ENCODE assay signal across 8 mouse cellular contexts in the genomic region with DNA sequence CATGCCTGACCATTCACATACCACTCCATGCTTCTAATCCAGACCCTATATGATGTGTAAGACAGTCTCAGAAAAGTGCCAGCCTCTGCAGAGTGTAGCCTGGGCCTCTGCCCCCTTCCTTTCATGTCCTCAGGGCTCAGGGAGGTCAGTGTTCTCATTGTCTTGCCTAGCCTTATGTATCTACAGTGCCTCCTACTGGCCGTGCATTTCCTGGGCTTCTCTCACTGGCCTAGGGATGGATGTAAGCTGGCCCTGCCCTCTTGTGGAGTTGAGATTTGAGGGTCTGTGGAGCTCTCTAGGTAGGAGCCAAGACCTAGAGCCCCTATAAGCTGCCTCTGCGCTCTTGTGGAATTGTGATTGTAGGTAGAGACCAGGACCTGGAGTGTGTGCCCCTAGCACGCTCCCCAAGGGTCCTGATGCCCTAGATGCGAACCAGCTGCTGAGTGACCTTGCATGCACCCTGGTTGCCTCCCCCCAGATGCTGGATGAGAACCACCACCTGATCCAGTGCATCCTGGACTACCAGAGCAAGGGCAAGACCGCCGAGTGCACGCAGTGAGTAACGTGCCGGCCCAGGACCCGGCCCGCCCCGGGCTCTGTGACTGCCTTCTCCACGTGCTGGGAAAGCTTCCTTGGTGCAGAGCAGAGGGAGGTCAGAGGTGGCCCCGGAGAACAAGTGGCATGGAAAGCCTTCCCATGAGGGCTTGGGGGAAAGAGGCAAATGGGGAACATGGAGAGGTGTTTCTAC. TPM values are rescaled to one million over a fixed set of nuclear protein-coding genes. Genes with fewer than 3 reads are reported as not detected.
DNase-seq lines count a peak whose midpoint lies in the region; ATAC-seq and TF ChIP-seq lines count a peak whose summit lies in the region.

No protein-coding gene starts in this region.

- dilution Hi-C loops in CH12.LX (cut with MboI; ENCODE audit: extremely low pct_ligation_motif_present, extremely low pct_unique_long_range_greater_than_20kb, low sequenced_read_pairs), result loop anchor here (25.0 kb wide), 1 partner anchor 140 kb away; no protein-coding TSS in a partner anchor

- no peak overlapping the region for H3K9ac ChIP-seq in intestine, embryonic 16.5 days (ENCODE audit: low read depth, low read length)
- no peak overlapping the region for H3K9ac ChIP-seq in intestine, embryonic 15.5 days
- no peak overlapping the region for H3K9ac ChIP-seq in CH12.LX (ENCODE audit: insufficient read depth, low read depth)
- H3K9ac ChIP-seq in lung, postnatal 0 days (replicated peaks; ENCODE audit: low read depth), result no peak overlapping the region

- peak; percentile 61 for TF ChIP-seq RAD21 in CH12.LX (IDR thresholded peaks at IDR 0.05; ENCODE audit: low read depth, low read length)

- 0 out of 2 replicates have a peak, but pooled peaks have one; percentile 8 for ATAC-seq in intestine, embryonic 16.5 days
- ATAC-seq in intestine, embryonic 15.5 days, result no peak
- no peak for ATAC-seq in lung, postnatal 0 days

- H3K27ac ChIP-seq in intestine, embryonic 16.5 days (ENCODE audit: low read length), result no peak overlapping the region
- no peak overlapping the region for H3K27ac ChIP-seq in intestine, embryonic 15.5 days
- H3K27ac ChIP-seq in CH12.LX (ENCODE audit: insufficient read depth, low read depth), result no peak overlapping the region
- H3K27ac ChIP-seq in lung, postnatal 0 days (ENCODE audit: low read length), result no peak overlapping the region

- no peak overlapping the region for H3K4me2 ChIP-seq in intestine, embryonic 16.5 days (ENCODE audit: low read depth, low read length)
- no peak overlapping the region for H3K4me2 ChIP-seq in intestine, embryonic 15.5 days (replicated peaks)
- H3K4me2 ChIP-seq in CH12.LX (ENCODE audit: insufficient read depth, low read depth, poor library complexity, severe bottlenecking), result no peak overlapping the region
- no peak overlapping the region for H3K4me2 ChIP-seq in lung, postnatal 0 days (replicated peaks; ENCODE audit: low read depth, low read length)

- no peaks in the 10 kb centered on the region for H3K27me3 ChIP-seq in intestine, embryonic 16.5 days (replicated peaks; ENCODE audit: control insufficient read depth, insufficient read depth, low read length)
- no peaks in the 10 kb centered on the region for H3K27me3 ChIP-seq in intestine, embryonic 15.5 days (replicated peaks)
- H3K27me3 ChIP-seq in CH12.LX (replicated peaks), result no peaks in the 10 kb centered on the region
- no peaks in the 10 kb centered on the region for H3K27me3 ChIP-seq in lung, postnatal 0 days (replicated peaks; ENCODE audit: insufficient read depth, low read length)

- TF ChIP-seq CTCF in CH12.LX (conservative IDR thresholded peaks at IDR 0.05 in 1 of 2, IDR thresholded peaks at IDR 0.05 in 1 of 2; ENCODE audit: low read depth in 2 of 2, low read length in 2 of 2), result peak; percentile 58 to 80
- TF ChIP-seq CTCF in lung, postnatal 0 days (IDR thresholded peaks at IDR 0.05), result peak; percentile 58

- no peak for TF ChIP-seq EP300 in CH12.LX (IDR thresholded peaks at IDR 0.05; ENCODE audit: low read length)
- no peak for TF ChIP-seq EP300 in lung, postnatal 0 days (IDR thresholded peaks at IDR 0.05)

- H3K4me3 ChIP-seq in intestine, embryonic 16.5 days (ENCODE audit: low read length), result no peak overlapping the region
- no peak overlapping the region for H3K4me3 ChIP-seq in intestine, embryonic 15.5 days (replicated peaks)
- H3K4me3 ChIP-seq in CH12.LX (replicated peaks in 1 of 3; ENCODE audit: low read depth in 2 of 3, low read length in 2 of 3, poor library complexity in 1 of 3), result no peak overlapping the region
- no peak overlapping the region for H3K4me3 ChIP-seq in lung, postnatal 0 days (ENCODE audit: low read depth, low read length)

- DNase-seq in CH12.LX (ENCODE audit: extremely low read depth), result peak; percentile 54
- DNase-seq in ZHBTc4 (ENCODE audit: low read depth, low spot score), result peak; percentile 55
- no peak for DNase-seq in lung, postnatal 0 days (ENCODE audit: low spot score)
- no peak for DNase-seq in gastrocnemius, postnatal 10 days
- no peak for DNase-seq in ovary, postnatal 14 days (ENCODE audit: low spot score)
- no peak for DNase-seq in frontal cortex, postnatal 36 days (ENCODE audit: low spot score in 2 of 2)

- H3K36me3 ChIP-seq in intestine, embryonic 16.5 days (ENCODE audit: control insufficient read depth, insufficient read depth, low read length), result peaks cover 9% of the 10 kb centered on the region; the same call in 1 of the 2 replicates
- peaks cover 8% of the 10 kb centered on the region; the same call in 1 of the 2 replicates for H3K36me3 ChIP-seq in intestine, embryonic 15.5 days
- peaks cover 24 to 53% of the 10 kb centered on the region in 2 experiments for H3K36me3 ChIP-seq in CH12.LX (replicated peaks in 1 of 2; ENCODE audit: control insufficient read depth in 1 of 2, insufficient read depth in 1 of 2, low read length in 1 of 2)
- peaks cover 20% of the 10 kb centered on the region; the same call in 1 of the 2 replicates for H3K36me3 ChIP-seq in lung, postnatal 0 days (ENCODE audit: insufficient read depth, low read length)

- in situ Hi-C loops in CH12.LX (cut with MboI; ENCODE audit: low pct_ligation_motif_present, low pct_unique_long_range_greater_than_20kb, low sequenced_read_pairs), result no loop called here

- TF ChIP-seq POLR2A in CH12.LX (IDR thresholded peaks at IDR 0.05; ENCODE audit: low read depth, low read length), result no peak

- no peaks in the 10 kb centered on the region for H3K4me1 ChIP-seq in intestine, embryonic 16.5 days (ENCODE audit: control insufficient read depth, insufficient read depth, low read length)
- no peaks in the 10 kb centered on the region for H3K4me1 ChIP-seq in intestine, embryonic 15.5 days (replicated peaks)
- peaks cover 10 to 35% of the 10 kb centered on the region in 2 experiments; a peak in 3 of 4 replicates for H3K4me1 ChIP-seq in CH12.LX (ENCODE audit: control insufficient read depth in 1 of 2, insufficient read depth in 2 of 2)
- peaks cover 3% of the 10 kb centered on the region; the same call in 1 of the 2 replicates for H3K4me1 ChIP-seq in lung, postnatal 0 days (ENCODE audit: insufficient read depth, low read depth, low read length)

- H3K79me2 ChIP-seq in CH12.LX (replicated peaks; ENCODE audit: control insufficient read depth, extremely low read depth, insufficient read depth, poor library complexity, severe bottlenecking), result no peaks in the 10 kb centered on the region

- 90% methylated on average over 14 of the region's 14 CpGs for WGBS in intestine, embryonic 16.5 days
- WGBS in intestine, embryonic 15.5 days, result 92% methylated on average over 14 of the region's 14 CpGs
- 88% methylated on average over 14 of the region's 14 CpGs for WGBS in lung, postnatal 0 days

- H3K9me3 ChIP-seq in intestine, embryonic 16.5 days (ENCODE audit: control insufficient read depth, low read length), result no peaks in the 10 kb centered on the region
- H3K9me3 ChIP-seq in intestine, embryonic 15.5 days, result no peaks in the 10 kb centered on the region
- H3K9me3 ChIP-seq in CH12.LX (replicated peaks; ENCODE audit: low read length), result peaks cover 9% of the 10 kb centered on the region
- H3K9me3 ChIP-seq in lung, postnatal 0 days (ENCODE audit: low read length), result no peaks in the 10 kb centered on the region

TF ChIP-seq in CH12.LX, 34 proteins besides CTCF, POLR2A, EP300 and RAD21 (continues in another document):
- TF ChIP-seq KAT2A (IDR thresholded peaks at IDR 0.05; ENCODE audit: insufficient replicate concordance, low read length), result no peak

RNA-seq across cellular contexts. Expression of gene Ss18l1, which starts 9.9 kb away (rescaled TPM):
- polyA plus RNA-seq in intestine, embryonic 16.5 days (2015; fragmentation: Nextera tagmentation; extraction: Ambion mirVana), result 3.4 and 3.7 TPM in 2 replicates
- 3.7 and 4.2 TPM in 2 replicates for polyA plus RNA-seq in intestine, embryonic 15.5 days (2015; fragmentation: Nextera tagmentation; extraction: Ambion mirVana)
- total RNA-seq in CH12.LX (2012; rRNA removed), result 2.1 and 3.0 TPM in 2 replicates
- 2.0 TPM in 2 replicates for total RNA-seq in CH12.LX (2014; rRNA removed)
- polyA plus RNA-seq in CH12.LX (2012; ENCODE audit: insufficient read length, low read depth), result 1.7 and 2.1 TPM in 2 replicates
- 2.0 and 2.4 TPM in 2 replicates for polyA plus RNA-seq in lung, postnatal 0 days (2015; fragmentation: Nextera tagmentation; extraction: Ambion mirVana)
- 1 to 10 TPM; 2.8 to 3.6 TPM for total RNA-seq in gastrocnemius, postnatal 10 days (2021)

RNA-seq across cellular contexts. Expression of gene Psma7, which starts 9.9 kb away (rescaled TPM):
- 515 and 554 TPM in 2 replicates for polyA plus RNA-seq in intestine, embryonic 16.5 days (2015; fragmentation: Nextera tagmentation; extraction: Ambion mirVana)
- polyA plus RNA-seq in intestine, embryonic 15.5 days (2015; fragmentation: Nextera tagmentation; extraction: Ambion mirVana), result 584 and 619 TPM in 2 replicates
- total RNA-seq in CH12.LX (2012; rRNA removed) (443 and 533 TPM in 2 replicates), CH12.LX (2014; rRNA removed) (569 and 598 TPM in 2 replicates)
- polyA plus RNA-seq in CH12.LX (2012; ENCODE audit: insufficient read length, low read depth), result 418 and 466 TPM in 2 replicates
- polyA plus RNA-seq in lung, postnatal 0 days (2015; fragmentation: Nextera tagmentation; extraction: Ambion mirVana), result 334 and 385 TPM in 2 replicates
- total RNA-seq in gastrocnemius, postnatal 10 days (2021), result 100 to 1,000 TPM; 169 to 170 TPM

RNA-seq across cellular contexts. Expression of gene Mtg2, which starts 18.2 kb away (rescaled TPM):
- polyA plus RNA-seq in intestine, embryonic 16.5 days (2015; fragmentation: Nextera tagmentation; extraction: Ambion mirVana), result 25.4 and 31.0 TPM in 2 replicates
- 24.9 and 28.2 TPM in 2 replicates for polyA plus RNA-seq in intestine, embryonic 15.5 days (2015; fragmentation: Nextera tagmentation; extraction: Ambion mirVana)
- total RNA-seq in CH12.LX (2012; rRNA removed), result 24.7 and 31.8 TPM in 2 replicates
- 24.1 and 26.5 TPM in 2 replicates for total RNA-seq in CH12.LX (2014; rRNA removed)
- 23.5 and 28.6 TPM in 2 replicates for polyA plus RNA-seq in CH12.LX (2012; ENCODE audit: insufficient read length, low read depth)
- polyA plus RNA-seq in lung, postnatal 0 days (2015; fragmentation: Nextera tagmentation; extraction: Ambion mirVana), result 18.7 and 18.9 TPM in 2 replicates
- total RNA-seq in gastrocnemius, postnatal 10 days (2021), result 10 to 100 TPM; 10.4 to 12.1 TPM

RNA-seq across cellular contexts. Expression of gene Lsm14b, which starts 27.4 kb away (rescaled TPM):
- 2.4 and 2.5 TPM in 2 replicates for polyA plus RNA-seq in intestine, embryonic 16.5 days (2015; fragmentation: Nextera tagmentation; extraction: Ambion mirVana)
- 5.5 and 5.6 TPM in 2 replicates for polyA plus RNA-seq in intestine, embryonic 15.5 days (2015; fragmentation: Nextera tagmentation; extraction: Ambion mirVana)
- total RNA-seq in CH12.LX (2012; rRNA removed), result 16.5 and 16.9 TPM in 2 replicates
- 12.2 and 12.6 TPM in 2 replicates for total RNA-seq in CH12.LX (2014; rRNA removed)
- polyA plus RNA-seq in CH12.LX (2012; ENCODE audit: insufficient read length, low read depth), result 15.3 and 15.6 TPM in 2 replicates
- 6.5 and 7.0 TPM in 2 replicates for polyA plus RNA-seq in lung, postnatal 0 days (2015; fragmentation: Nextera tagmentation; extraction: Ambion mirVana)
- 10 to 100 TPM; 44.1 to 46.2 TPM for total RNA-seq in gastrocnemius, postnatal 10 days (2021)

RNA-seq across cellular contexts. Expression of gene Hrh3, which starts 52.1 kb away (rescaled TPM):
- polyA plus RNA-seq in intestine, embryonic 16.5 days (2015; fragmentation: Nextera tagmentation; extraction: Ambion mirVana), result 0.07 and 0.09 TPM in 2 replicates
- polyA plus RNA-seq in intestine, embryonic 15.5 days (2015; fragmentation: Nextera tagmentation; extraction: Ambion mirVana), result 0.08 TPM in 1 of 2 replicates, not detected in the other
- total RNA-seq in CH12.LX (2012; rRNA removed) (not detected in 2 replicates), CH12.LX (2014; rRNA removed) (not detected in 2 replicates)
- polyA plus RNA-seq in CH12.LX (2012; ENCODE audit: insufficient read length, low read depth), result not detected in 2 replicates
- 0.14 TPM in 1 of 2 replicates, not detected in the other for polyA plus RNA-seq in lung, postnatal 0 days (2015; fragmentation: Nextera tagmentation; extraction: Ambion mirVana)
- under 1 TPM; 0.29 to 0.42 TPM for total RNA-seq in gastrocnemius, postnatal 10 days (2021)

Comparison
In these comparisons a context has a peak if more than half of its experiments do, and no peak if none do; other contexts are left out.
1. DNase-seq: peak in CH12.LX (single experiment) and ZHBTc4 (single experiment); none in lung, postnatal 0 days (single experiment), gastrocnemius, postnatal 10 days (single experiment), ovary, postnatal 14 days (single experiment) and frontal cortex, postnatal 36 days (0 of 2).